Mouse (Mus musculus) myocyte (in vitro differentiated cells): Measurements from ENCODE around the gene Aff2. TPM values are rescaled to one million over a fixed set of nuclear protein-coding genes. Genes with fewer than 3 reads are reported as not detected.

ENCODE experiments used
- H3K27me3 ChIP-seq: one replicate; pipeline ENCODE4 v1.6.1; 2011; ENCODE audit not compliant: control insufficient read depth, insufficient read depth, insufficient read length
- H3K36me3 ChIP-seq: one replicate; pipeline ENCODE4 v1.6.1; 2011; ENCODE audit not compliant: control insufficient read depth, insufficient read depth
- H3K4me2 ChIP-seq: one replicate; pipeline ENCODE4 v1.6.1; 2011; ENCODE audit warnings: low read depth, control low read depth
- H3K4me3 ChIP-seq: one replicate; pipeline ENCODE4 v1.5.1; 2011; ENCODE audit warnings: mild to moderate bottlenecking, control low read depth, moderate library complexity
- H3K79me2 ChIP-seq: one replicate; pipeline ENCODE4 v1.6.1; 2011; ENCODE audit not compliant: control insufficient read depth, insufficient read depth
- H3ac ChIP-seq: one replicate; pipeline ENCODE4 v1.6.1; 2011; ENCODE audit not compliant: control insufficient read depth, insufficient read length
- CEBPB ChIP-seq: IDR thresholded peaks from 2 replicates; pipeline ENCODE4 v1.6.1; 2011; ENCODE audit warnings: mild to moderate bottlenecking, moderate library complexity; ENCODE audit not compliant: poor library complexity, insufficient read depth, severe bottlenecking
- E2F4 ChIP-seq: IDR thresholded peaks from one replicate; pipeline ENCODE4 v1.6.1; 2011; ENCODE audit warnings: mild to moderate bottlenecking, control low read depth, moderate library complexity; ENCODE audit not compliant: insufficient read depth
- MAX ChIP-seq: IDR thresholded peaks from one replicate; pipeline ENCODE4 v1.6.1; 2011; ENCODE audit warnings: low read depth, mild to moderate bottlenecking, control low read depth
- MYOD1 ChIP-seq, 3 experiments: IDR thresholded peaks; one replicate each; pipeline ENCODE4 v1.6.1; 2011; ENCODE audit warnings: control low read depth in 2 of 3, low read depth in 2 of 3, mild to moderate bottlenecking in 2 of 3, moderate library complexity in 1 of 3; ENCODE audit not compliant: insufficient read length in 2 of 3, control insufficient read depth in 1 of 3
- MYOG ChIP-seq, 3 experiments: IDR thresholded peaks; one replicate each; pipeline ENCODE4 v1.6.1; 2011; ENCODE audit warnings: control low read depth in 2 of 3, low read depth in 2 of 3, mild to moderate bottlenecking in 2 of 3; ENCODE audit not compliant: insufficient read length in 2 of 3, control insufficient read depth in 1 of 3, insufficient read depth in 1 of 3
- POLR2A ChIP-seq: IDR thresholded peaks from one replicate; pipeline ENCODE4 v1.6.1; 2011; ENCODE audit warnings: low read depth, mild to moderate bottlenecking, control low read depth, moderate library complexity; ENCODE audit not compliant: insufficient read length
- POLR2AphosphoS2 ChIP-seq: IDR thresholded peaks from one replicate; pipeline ENCODE4 v1.6.1; 2011; ENCODE audit warnings: low read depth, control low read depth; ENCODE audit not compliant: insufficient read length
- REST ChIP-seq: IDR thresholded peaks from one replicate; pipeline ENCODE4 v1.6.1; 2011; ENCODE audit warnings: mild to moderate bottlenecking, control low read depth, moderate library complexity; ENCODE audit not compliant: insufficient read depth, insufficient read length
- SRF ChIP-seq: IDR thresholded peaks from one replicate; pipeline ENCODE4 v1.6.1; 2011; ENCODE audit warnings: low read depth; ENCODE audit not compliant: control insufficient read depth, insufficient read length
- TCF12 ChIP-seq: IDR thresholded peaks from one replicate; pipeline ENCODE4 v1.6.1; 2011; ENCODE audit warnings: mild to moderate bottlenecking, control low read depth; ENCODE audit not compliant: poor library complexity, insufficient read depth, severe bottlenecking
- TCF3 ChIP-seq: IDR thresholded peaks from one replicate; pipeline ENCODE4 v1.6.1; 2011; ENCODE audit warnings: low read depth, control low read depth; ENCODE audit not compliant: insufficient read length
- USF1 ChIP-seq: IDR thresholded peaks from one replicate; pipeline ENCODE4 v1.6.1; 2011; ENCODE audit warnings: low read depth, mild to moderate bottlenecking, control low read depth, moderate library complexity
- polyA plus RNA-seq: library from polyadenylated mRNA; unstranded; fragments of >200 nt; fragmentation: generic; extraction: Trizol; gene quantifications from one replicate; pipeline ENCODE4 v1.2.1, GENCODE M21; 2012; ENCODE audit warnings: missing spikeins

Aff2 gene
- polyA plus RNA-seq, 1 experiment: 0.20 TPM

GRCm38 (mm10) chrX:69415043-69415442, 54.9 kb downstream of the Aff2 start:
- Histone ChIP-seq H3K4me2 (no peak overlapping the region), H3K79me2 (no peaks in the 10 kb centered on the region), H3ac (no peak overlapping the region), H3K36me3 (no peaks in the 10 kb centered on the region), H3K27me3 (no peaks in the 10 kb centered on the region), H3K4me3 (no peak overlapping the region)
- TF ChIP-seq CEBPB (no peak), POLR2A (no peak), USF1 (no peak), MYOD1 (IDR thresholded peaks at IDR 0.05; ENCODE audit: control insufficient read depth in 1 of 3, insufficient read length in 2 of 3, low read depth in 2 of 3) (no peak), SRF (no peak), TCF3 (no peak), TCF12 (no peak), MAX (no peak), REST (no peak), POLR2AphosphoS2 (no peak), E2F4 (no peak), MYOG (IDR thresholded peaks at IDR 0.05; ENCODE audit: control insufficient read depth in 1 of 3, insufficient read depth in 1 of 3, insufficient read length in 2 of 3, low read depth in 2 of 3) (no peak)

GRCm38 (mm10) chrX:69438422-69438821, 78.3 kb downstream of the Aff2 start:
- TF ChIP-seq POLR2A (no peak), MYOD1 (IDR thresholded peaks at IDR 0.05; ENCODE audit: control insufficient read depth in 1 of 3, insufficient read length in 2 of 3, low read depth in 2 of 3) (no peak), SRF (no peak), E2F4 (no peak), CEBPB (no peak), TCF3 (no peak), USF1 (no peak), MAX (no peak), POLR2AphosphoS2 (no peak)
- Histone ChIP-seq H3K27me3 (no peaks in the 10 kb centered on the region), H3K4me2 (no peak overlapping the region), H3K36me3 (no peaks in the 10 kb centered on the region), H3ac (no peak overlapping the region), H3K4me3 (no peak overlapping the region), H3K79me2 (no peaks in the 10 kb centered on the region)

GRCm38 (mm10) chrX:69441937-69442336, 81.8 kb downstream of the Aff2 start:
- Histone ChIP-seq H3K79me2 (no peaks in the 10 kb centered on the region), H3K4me3 (no peak overlapping the region), H3K4me2 (no peak overlapping the region), H3ac (no peak overlapping the region), H3K36me3 (no peaks in the 10 kb centered on the region), H3K27me3 (no peaks in the 10 kb centered on the region)
- no peak for TF ChIP-seq MAX
- no peak for TF ChIP-seq CEBPB
- TF ChIP-seq POLR2A: no peak
- TF ChIP-seq E2F4: no peak
- TF ChIP-seq MYOD1 (IDR thresholded peaks at IDR 0.05; ENCODE audit: control insufficient read depth in 1 of 3, insufficient read length in 2 of 3, low read depth in 2 of 3): no peak
- no peak for TF ChIP-seq MYOG (IDR thresholded peaks at IDR 0.05; ENCODE audit: control insufficient read depth in 1 of 3, insufficient read depth in 1 of 3, insufficient read length in 2 of 3, low read depth in 2 of 3)
- no peak for TF ChIP-seq POLR2AphosphoS2
- no peak for TF ChIP-seq SRF

GRCm38 (mm10) chrX:69460896-69461295, 100.8 kb downstream of the Aff2 start:
- Histone ChIP-seq H3K36me3 (no peaks in the 10 kb centered on the region), H3K79me2 (no peaks in the 10 kb centered on the region), H3ac (no peak overlapping the region), H3K27me3 (no peaks in the 10 kb centered on the region), H3K4me2 (no peak overlapping the region), H3K4me3 (no peak overlapping the region)
- TF ChIP-seq SRF: no peak
- TF ChIP-seq TCF3: no peak
- TF ChIP-seq REST: no peak
- TF ChIP-seq MAX: no peak
- TF ChIP-seq USF1: no peak
- no peak for TF ChIP-seq MYOG (IDR thresholded peaks at IDR 0.05; ENCODE audit: control insufficient read depth in 1 of 3, insufficient read depth in 1 of 3, insufficient read length in 2 of 3, low read depth in 2 of 3)
- no peak for TF ChIP-seq E2F4
- no peak for TF ChIP-seq POLR2A
- no peak for TF ChIP-seq TCF12
- TF ChIP-seq POLR2AphosphoS2: no peak
- TF ChIP-seq MYOD1 (IDR thresholded peaks at IDR 0.05; ENCODE audit: control insufficient read depth in 1 of 3, insufficient read length in 2 of 3, low read depth in 2 of 3): no peak
- no peak for TF ChIP-seq CEBPB

GRCm38 (mm10) chrX:69502061-69502460, 142.0 kb downstream of the Aff2 start:
- Histone ChIP-seq H3K36me3 (no peaks in the 10 kb centered on the region), H3K4me3 (no peak overlapping the region), H3K79me2 (no peaks in the 10 kb centered on the region), H3K27me3 (no peaks in the 10 kb centered on the region), H3K4me2 (no peak overlapping the region), H3ac (no peak overlapping the region)
- TF ChIP-seq MAX: no peak
